Mouse (Mus musculus) left cerebral cortex, adult 8-10 months (tissue): ENCODE data around the gene Clmp. TPM values are rescaled to one million over a fixed set of nuclear protein-coding genes. Genes with fewer than 3 reads are reported as not detected.

Experiments
- DNase-seq, 2 experiments: peaks; one replicate each; pipeline ENCODE4 v3.0.0; 2022; ENCODE audit warnings: low spot score in 2 of 2
- total RNA-seq, 4 experiments: library from RNA; stranded (reverse); gene quantifications; 2 replicates each; pipeline ENCODE4 v1.2.4; 2022

The Clmp gene
- total RNA-seq, 4 experiments from 2014 or later: 23.9 to 26.1 (median 25.0) TPM

- DNase-seq: no peak
These were observed 4.7 kb downstream of the Clmp start for GRCm38 (mm10) chr9:40690511-40690910.

GRCm38 (mm10) chr9:40693026-40693425 is 7.3 kb downstream of the Clmp start:
- no peak for DNase-seq

GRCm38 (mm10) chr9:40693768-40694167 is 8.0 kb downstream of the Clmp start:
- DNase-seq: no peak

GRCm38 (mm10) chr9:40694284-40694683 is 8.5 kb downstream of the Clmp start:
- no peak for DNase-seq

- DNase-seq: no peak
These were observed 10.3 kb downstream of the Clmp start for GRCm38 (mm10) chr9:40696086-40696485.

- DNase-seq: no peak
These were observed 13.4 kb downstream of the Clmp start for GRCm38 (mm10) chr9:40699194-40699593.

- DNase-seq: no peak
These were observed 14.5 kb downstream of the Clmp start for GRCm38 (mm10) chr9:40700253-40700652.

- DNase-seq: no peak
These were observed 18.9 kb downstream of the Clmp start for GRCm38 (mm10) chr9:40704364-40705276.

GRCm38 (mm10) chr9:40708448-40709140 is 22.8 kb downstream of the Clmp start:
- no peak for DNase-seq

- no peak for DNase-seq
These were observed 23.4 kb downstream of the Clmp start for GRCm38 (mm10) chr9:40709141-40709537.

GRCm38 (mm10) chr9:40709587-40709986 is 23.8 kb downstream of the Clmp start:
- DNase-seq: no peak

GRCm38 (mm10) chr9:40709991-40710390 is 24.2 kb downstream of the Clmp start:
- no peak for DNase-seq

- DNase-seq: no peak
These were observed 25.9 kb downstream of the Clmp start for GRCm38 (mm10) chr9:40711654-40712053.

- peak in 1 of 2 experiments; percentile 55 for DNase-seq
These were observed 31.6 kb downstream of the Clmp start for GRCm38 (mm10) chr9:40717182-40717874.

- DNase-seq: no peak
These were observed 32.1 kb downstream of the Clmp start for GRCm38 (mm10) chr9:40717875-40718185.

- no peak for DNase-seq
These were observed 35.1 kb downstream of the Clmp start for GRCm38 (mm10) chr9:40720881-40721280.

- DNase-seq: no peak
These were observed 37.6 kb downstream of the Clmp start for GRCm38 (mm10) chr9:40723311-40723772.

- DNase-seq: no peak
These were observed 39.2 kb downstream of the Clmp start for GRCm38 (mm10) chr9:40724978-40725377.

- DNase-seq: no peak
These were observed 41.5 kb downstream of the Clmp start for GRCm38 (mm10) chr9:40727140-40727823.

- DNase-seq: no peak
These were observed 42.2 kb downstream of the Clmp start for GRCm38 (mm10) chr9:40727824-40728495.

GRCm38 (mm10) chr9:40730302-40730700 is 44.5 kb downstream of the Clmp start:
- DNase-seq: no peak
